ENCODE assay signal across 14 mouse cellular contexts in genomic region chr12:77541826-77542225, GRCm38 (mm10).
"Had no signal": no experiment of that assay in that cellular context is flagged by ENCODE, and none has a peak within 500 bp of the region (broad histone marks: within the 10 kb centered on the region; RNA-seq: fewer than 3 reads in every experiment).

No protein-coding gene starts in this region.

- DNase-seq: liver, embryonic 13.5 days; lung, adult 18-20 months; lung, embryonic 14.5 days; lung, postnatal 10 days; lung, postnatal 4 days; midbrain, embryonic 14.5 days; retina, postnatal 1 day; right cerebral cortex, adult 18-20 months; right cerebral cortex, postnatal 25 days; right cerebral cortex, postnatal 4 days; thymus, adult 18-20 months; thymus, postnatal 25 days; thymus, postnatal 4 days had no signal

- ATAC-seq: midbrain, embryonic 16.5 days had no signal
